Mouse (Mus musculus) thymus, adult 2 months (tissue): ENCODE data around the gene Dsn1. TPM values are rescaled to one million over a fixed set of nuclear protein-coding genes. Genes with fewer than 3 reads are reported as not detected.

Experiments
- DNase-seq: peaks from one replicate; pipeline ENCODE4 v3.0.0; 2021
- H3K27ac ChIP-seq: fragments of 200-500 bp; 2 replicates; pipeline ENCODE4 v1.5.1; 2012; ENCODE audit warnings: low read length, control low read depth; ENCODE audit not compliant: control insufficient read depth, insufficient read depth
- H3K27me3 ChIP-seq: fragments of 200-500 bp; 2 replicates; pipeline ENCODE4 v1.6.1; 2012; ENCODE audit warnings: mild to moderate bottlenecking, low read length, moderate library complexity, mixed read lengths; ENCODE audit not compliant: control insufficient read depth, insufficient read depth
- H3K36me3 ChIP-seq: fragments of 200-500 bp; 2 replicates; pipeline ENCODE4 v1.6.1; 2012; ENCODE audit warnings: mild to moderate bottlenecking, low read length, moderate library complexity; ENCODE audit not compliant: control insufficient read depth, insufficient read depth
- H3K4me1 ChIP-seq: fragments of 200-500 bp; replicated peaks from 2 replicates; pipeline ENCODE4 v1.6.1; 2012; ENCODE audit warnings: low read length; ENCODE audit not compliant: control insufficient read depth, insufficient read depth
- H3K4me3 ChIP-seq: fragments of 200-500 bp; 2 replicates; pipeline ENCODE4 v1.5.1; 2012; ENCODE audit warnings: mild to moderate bottlenecking, low read length, control low read depth, moderate library complexity; ENCODE audit not compliant: control insufficient read depth, insufficient read depth
- CTCF ChIP-seq: fragments of 200-500 bp; IDR thresholded peaks from 2 replicates; pipeline ENCODE4 v1.5.1; 2012; ENCODE audit warnings: mild to moderate bottlenecking, control low read depth, low read length, moderate library complexity, borderline replicate concordance; ENCODE audit not compliant: control insufficient read depth, poor library complexity, insufficient read depth; ENCODE audit errors: extremely low read depth
- POLR2A ChIP-seq: fragments of 200-500 bp; IDR thresholded peaks from 2 replicates; pipeline ENCODE4 v1.6.1; 2012; ENCODE audit warnings: mild to moderate bottlenecking, low read length, control low read depth, moderate library complexity; ENCODE audit not compliant: control insufficient read depth, poor library complexity, insufficient read depth; ENCODE audit errors: extremely low read depth
- WGBS: fragments of 180-500 bp; shearing (Covaris S2); methylation state at CpG from one replicate; pipeline ENCODE4 v1.1.7; 2018; 5-methylcytosine and 5-hydroxymethylcytosine counted together
- polyA plus RNA-seq: library from polyadenylated mRNA; depleted of rRNA; stranded (reverse); fragments of >200 nt; gene quantifications from 2 replicates; pipeline ENCODE4 v1.2.3, GENCODE M21; 2012; rRNA removed

Gene Dsn1
- polyA plus RNA-seq, 1 experiment = 11.9 TPM

DNA sequence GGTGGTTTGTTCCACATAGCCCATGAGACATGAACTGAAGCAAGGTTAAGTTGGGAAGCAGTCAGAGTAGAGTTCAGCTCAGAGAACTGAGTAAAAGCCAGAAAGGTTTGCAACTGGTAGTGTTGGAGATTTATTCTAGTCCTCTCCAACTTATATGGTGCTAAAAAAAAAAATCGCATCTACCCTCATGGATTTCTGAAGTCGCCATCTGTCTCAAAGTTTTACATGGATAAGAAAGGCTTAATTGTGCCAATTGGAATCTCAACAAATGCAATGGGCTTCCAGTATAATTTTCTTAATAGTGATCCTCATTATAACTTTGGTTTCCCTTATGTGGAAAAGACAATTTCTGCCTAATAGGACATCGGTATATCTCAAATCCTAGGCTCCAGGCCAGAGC, 56.1 kb downstream of the Dsn1 start:
- H3K4me1 ChIP-seq = no peaks in the 10 kb centered on the region
- over 99% methylated on average over 3 of the region's 3 CpGs for WGBS
- no peak for TF ChIP-seq POLR2A
- no peak for TF ChIP-seq CTCF
- DNase-seq = no peak
- peaks cover 19% of the 10 kb centered on the region for H3K36me3 ChIP-seq
- no peak overlapping the region for H3K27ac ChIP-seq
- H3K27me3 ChIP-seq = no peaks in the 10 kb centered on the region
- no peak overlapping the region for H3K4me3 ChIP-seq

Other genes starting within 250 kb of the Dsn1 start
- gene Myl9, start 231.7 kb downstream of the Dsn1 start, polyA plus RNA-seq = 32.3 and 32.4 TPM in 2 replicates
- 28.7 and 37.2 TPM in 2 replicates for gene Tgif2, start 167.1 kb downstream of the Dsn1 start, polyA plus RNA-seq
- gene 4930518I15Rik, start 149.2 kb downstream of the Dsn1 start, polyA plus RNA-seq = 2.3 and 2.8 TPM in 2 replicates
- 113 and 160 TPM in 2 replicates for gene Rab5if, start 144.0 kb downstream of the Dsn1 start, polyA plus RNA-seq
- gene Sla2, start 120.0 kb downstream of the Dsn1 start, polyA plus RNA-seq = 115 and 120 TPM in 2 replicates
- 171 and 197 TPM in 2 replicates for gene Ndrg3, start 15.1 kb downstream of the Dsn1 start, polyA plus RNA-seq
- 5.2 and 5.3 TPM in 2 replicates for gene Soga1, start 72.1 kb upstream of the Dsn1 start, polyA plus RNA-seq
- gene Tldc2, start 79.9 kb upstream of the Dsn1 start, polyA plus RNA-seq = not detected in 2 replicates
- gene Samhd1, start 128.1 kb upstream of the Dsn1 start, polyA plus RNA-seq = 49.9 and 57.1 TPM in 2 replicates
- 20.9 and 25.1 TPM in 2 replicates for gene Rbl1, start 197.4 kb upstream of the Dsn1 start, polyA plus RNA-seq